Mouse (Mus musculus): Measurements from ENCODE around the gene Vps16. TPM values are rescaled to one million over a fixed set of nuclear protein-coding genes. Genes with fewer than 3 reads are reported as not detected.

Vps16 gene
- polyA plus RNA-seq (2016; fragmentation: Nextera tagmentation; extraction: Ambion mirVana), result 121 and 133 TPM in 2 replicates

GRCm38 (mm10) chr2:130424126-130424853 is at the start of gene Vps16, which contains the start of gene Pced1a:
Gene Vps16 (plus strand): TSS chr2:130424339.
Gene Pced1a (minus strand): TSS chr2:130424701.
- H3K27ac ChIP-seq, result peak within 1 kb of the TSS; percentile 93
- peak within 1 kb of the TSS; percentile 78 for H3K4me2 ChIP-seq
- H3K36me3 ChIP-seq, result peaks cover 28% of the 10 kb centered on the region
- peak within 1 kb of the TSS; percentile 74 for H3K9ac ChIP-seq (replicated peaks)
- peak within 1 kb of the TSS; percentile 86 for H3K4me3 ChIP-seq (replicated peaks)
- no peaks in the 10 kb centered on the region for H3K9me3 ChIP-seq
- peaks cover 14% of the 10 kb centered on the region for H3K4me1 ChIP-seq (replicated peaks)
- ATAC-seq (ENCODE audit: insufficient number of reproducible peaks, insufficient read depth, low FRiP score, low TSS enrichment, low read depth), result peak; percentile 94
- under 1% methylated on average over 58 of the region's 58 CpGs for WGBS
- no peaks in the 10 kb centered on the region for H3K27me3 ChIP-seq

DNA sequence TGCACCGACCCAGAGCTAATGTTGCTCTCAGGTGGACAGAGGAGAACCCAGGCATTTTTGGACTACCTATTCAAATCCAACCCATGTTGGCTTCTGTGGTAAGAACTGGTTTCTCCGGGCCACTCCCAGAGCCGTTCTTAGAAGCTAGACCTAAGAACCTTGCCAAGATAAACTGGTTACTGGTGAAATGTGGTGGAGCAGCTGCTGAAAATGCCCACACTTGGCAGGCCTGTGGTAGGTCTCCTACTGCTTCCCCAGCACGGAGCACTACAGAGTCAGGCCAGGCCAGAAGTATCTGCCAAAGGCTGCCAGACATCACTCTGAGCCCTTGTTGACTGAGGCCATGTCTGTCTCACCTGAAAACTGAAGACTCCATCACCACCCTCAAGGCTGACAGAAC is 49.2 kb upstream of the Vps16 start:
- Histone ChIP-seq H3K4me1 (replicated peaks) (no peaks in the 10 kb centered on the region), H3K4me2 (no peak overlapping the region), H3K9ac (replicated peaks) (no peak overlapping the region), H3K9me3 (no peaks in the 10 kb centered on the region), H3K27ac (no peak overlapping the region), H3K27me3 (peaks cover 4% of the 10 kb centered on the region; the same call in 1 of the 2 replicates), H3K4me3 (replicated peaks) (no peak overlapping the region), H3K36me3 (no peaks in the 10 kb centered on the region)
- ATAC-seq (ENCODE audit: insufficient number of reproducible peaks, insufficient read depth, low FRiP score, low TSS enrichment, low read depth), result no peak
- WGBS, result 81% methylated on average over 4 of the region's 4 CpGs

DNA sequence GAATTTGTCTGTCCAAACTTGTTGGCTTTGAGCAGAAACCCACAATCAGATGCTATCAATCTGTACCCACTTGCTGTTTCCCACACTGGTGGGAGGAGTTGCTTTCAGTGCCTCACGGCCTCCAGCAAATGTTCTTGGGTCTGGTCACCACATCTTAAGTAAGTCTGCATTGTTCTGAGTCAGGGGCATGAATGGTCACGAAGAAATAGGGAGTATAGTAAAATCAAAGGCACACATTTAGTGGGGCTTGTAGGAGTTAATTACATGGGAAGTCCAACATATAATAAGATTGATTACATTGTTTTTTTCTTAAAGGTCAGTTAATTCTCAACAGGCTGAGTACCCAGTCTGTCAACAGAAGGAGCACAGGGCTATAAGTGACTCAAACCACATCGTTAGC is 40.9 kb upstream of the Vps16 start:
- H3K27me3 ChIP-seq, result no peaks in the 10 kb centered on the region
- H3K27ac ChIP-seq, result no peak overlapping the region
- H3K9me3 ChIP-seq, result 0 out of 2 replicates have a peak, but pooled peaks cover 4% of the 10 kb centered on the region
- no peak overlapping the region for H3K9ac ChIP-seq (replicated peaks)
- ATAC-seq (ENCODE audit: insufficient number of reproducible peaks, insufficient read depth, low FRiP score, low TSS enrichment, low read depth), result no peak
- WGBS, result 45% methylated on average over 3 of the region's 3 CpGs
- no peak overlapping the region for H3K4me3 ChIP-seq (replicated peaks)
- no peaks in the 10 kb centered on the region for H3K36me3 ChIP-seq
- no peak overlapping the region for H3K4me2 ChIP-seq
- H3K4me1 ChIP-seq (replicated peaks), result no peaks in the 10 kb centered on the region; the same call in 1 of the 2 replicates

DNA sequence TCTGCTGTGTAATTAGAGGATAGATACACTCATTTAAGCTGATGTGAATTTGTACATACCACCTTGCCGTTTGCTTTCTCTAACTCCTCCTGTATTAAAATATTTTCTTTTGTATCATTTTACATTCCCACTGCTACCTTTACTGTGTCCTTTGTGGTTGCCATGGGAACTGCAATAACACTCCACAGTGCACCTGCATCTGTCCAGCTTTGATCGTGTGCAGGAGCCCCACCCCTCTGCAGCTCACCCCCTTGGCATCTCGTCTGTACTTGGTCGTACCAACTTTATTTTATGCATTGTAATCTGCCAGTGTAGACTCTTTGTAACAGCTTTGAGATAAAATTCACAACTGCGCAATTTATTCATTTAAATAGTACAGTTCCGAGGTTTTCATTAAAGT is 40.2 kb upstream of the Vps16 start:
- Histone ChIP-seq H3K27me3 (no peaks in the 10 kb centered on the region), H3K4me1 (replicated peaks) (no peaks in the 10 kb centered on the region; the same call in 1 of the 2 replicates), H3K4me2 (no peak overlapping the region), H3K36me3 (0 out of 2 replicates have a peak, but pooled peaks cover under 1% of the 10 kb centered on the region), H3K4me3 (replicated peaks) (no peak overlapping the region), H3K9me3 (0 out of 2 replicates have a peak, but pooled peaks cover 4% of the 10 kb centered on the region), H3K27ac (no peak overlapping the region), H3K9ac (replicated peaks) (no peak overlapping the region)
- WGBS, result 74% methylated on average over 6 of the region's 6 CpGs
- no peak for ATAC-seq (ENCODE audit: insufficient number of reproducible peaks, insufficient read depth, low FRiP score, low TSS enrichment, low read depth)

DNA sequence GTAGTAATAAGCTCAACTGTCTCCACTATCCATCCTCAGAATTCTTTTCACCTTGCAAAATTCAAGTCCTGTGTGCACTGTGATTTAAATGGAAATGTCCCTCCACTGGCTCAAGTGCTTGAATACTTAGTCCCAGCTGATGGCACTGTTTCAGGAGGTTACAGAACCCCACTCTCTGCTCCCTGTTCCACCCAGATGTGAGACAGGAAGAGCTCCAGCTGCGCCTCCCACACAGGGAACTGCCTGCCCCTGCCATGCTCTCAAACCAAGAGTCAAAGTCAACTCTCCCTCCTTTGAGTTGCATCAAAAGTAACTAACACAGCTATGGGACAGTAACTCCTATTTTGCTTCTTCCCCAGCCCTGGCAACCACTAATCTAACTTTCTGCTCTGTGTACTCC is 37.9 kb upstream of the Vps16 start:
- Histone ChIP-seq H3K36me3 (peaks cover 16% of the 10 kb centered on the region), H3K4me2 (no peak overlapping the region), H3K4me3 (replicated peaks) (no peak overlapping the region), H3K27ac (no peak overlapping the region), H3K27me3 (no peaks in the 10 kb centered on the region), H3K9me3 (0 out of 2 replicates have a peak, but pooled peaks cover 4% of the 10 kb centered on the region), H3K4me1 (replicated peaks) (no peaks in the 10 kb centered on the region; the same call in 1 of the 2 replicates), H3K9ac (replicated peaks) (no peak overlapping the region)
- no peak for ATAC-seq (ENCODE audit: insufficient number of reproducible peaks, insufficient read depth, low FRiP score, low TSS enrichment, low read depth)
- 62% methylated on average over 1 of the region's 1 CpGs for WGBS

DNA sequence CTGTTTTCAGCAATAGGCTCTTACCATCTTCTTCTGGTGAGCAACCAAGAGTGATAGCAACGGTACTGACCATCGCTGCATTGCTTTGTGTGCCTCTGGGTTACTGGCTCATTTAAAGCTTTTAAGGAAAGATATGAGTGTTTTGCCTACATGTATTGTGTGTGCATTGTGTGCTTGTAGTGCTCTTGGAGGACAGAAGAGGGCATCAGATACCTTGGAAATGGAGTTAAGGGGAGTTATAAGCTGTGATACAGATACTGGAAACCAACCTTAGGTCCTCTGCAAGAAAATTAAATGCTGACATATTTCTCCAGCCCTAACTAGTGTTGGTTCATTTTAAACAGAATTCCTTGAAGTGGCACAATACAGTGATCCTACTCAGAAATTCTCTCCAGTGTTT is 35.3 kb upstream of the Vps16 start:
- 83% methylated on average over 2 of the region's 2 CpGs for WGBS
- Histone ChIP-seq H3K36me3 (peaks cover 41% of the 10 kb centered on the region), H3K4me1 (replicated peaks) (no peaks in the 10 kb centered on the region), H3K4me3 (replicated peaks) (no peak overlapping the region), H3K4me2 (no peak overlapping the region), H3K27me3 (no peaks in the 10 kb centered on the region), H3K9me3 (0 out of 2 replicates have a peak, but pooled peaks cover 4% of the 10 kb centered on the region), H3K27ac (no peak overlapping the region), H3K9ac (replicated peaks) (no peak overlapping the region)
- ATAC-seq (ENCODE audit: insufficient number of reproducible peaks, insufficient read depth, low FRiP score, low TSS enrichment, low read depth), result no peak

DNA sequence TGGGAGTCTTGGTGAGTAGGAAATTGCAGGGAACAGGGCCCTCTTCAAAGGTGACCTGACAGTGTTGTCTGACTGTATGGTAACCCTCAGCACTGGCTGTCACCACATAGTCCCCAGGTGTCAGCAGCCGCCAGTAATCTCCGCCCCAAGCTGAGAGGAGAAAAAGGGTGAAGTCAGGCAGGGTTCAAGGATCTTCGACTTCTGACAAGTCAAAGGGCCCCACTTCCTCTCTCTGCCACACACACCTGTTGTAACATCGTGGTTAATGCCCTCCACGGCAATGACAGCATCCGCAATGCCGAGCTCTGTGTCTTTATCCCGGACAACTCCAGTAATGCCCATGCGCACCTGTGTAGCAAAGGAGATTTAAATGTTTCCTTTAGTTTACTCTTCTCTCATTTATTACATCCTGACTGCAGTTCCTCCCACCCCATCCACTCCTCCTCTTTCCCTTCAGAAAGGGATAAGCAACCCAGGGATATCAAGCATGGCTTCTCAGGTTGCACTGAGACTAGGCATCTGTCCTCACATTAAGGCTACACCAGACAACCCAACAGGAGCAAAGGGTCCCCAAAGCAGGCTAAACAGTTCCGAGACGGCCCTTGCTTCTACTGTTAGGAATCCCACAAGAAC is 33.0 kb upstream of the Vps16 start:
- WGBS, result 84% methylated on average over 11 of the region's 11 CpGs

GRCm38 (mm10) chr2:130392836-130393235 is 31.3 kb upstream of the Vps16 start:
- H3K9ac ChIP-seq (replicated peaks), result no peak overlapping the region
- no peak overlapping the region for H3K27ac ChIP-seq
- no peak overlapping the region for H3K4me3 ChIP-seq (replicated peaks)
- WGBS, result 88% methylated on average over 3 of the region's 3 CpGs
- H3K36me3 ChIP-seq, result peaks cover 65% of the 10 kb centered on the region
- H3K4me2 ChIP-seq, result no peak overlapping the region
- H3K9me3 ChIP-seq, result no peaks in the 10 kb centered on the region
- H3K4me1 ChIP-seq (replicated peaks), result peaks cover 13% of the 10 kb centered on the region
- ATAC-seq (ENCODE audit: insufficient number of reproducible peaks, insufficient read depth, low FRiP score, low TSS enrichment, low read depth), result no peak
- no peaks in the 10 kb centered on the region for H3K27me3 ChIP-seq

More for the DNA sequence above, 33.0 kb upstream of the Vps16 start:
- no peak overlapping the region for H3K27ac ChIP-seq
- H3K36me3 ChIP-seq, result peaks cover 64% of the 10 kb centered on the region
- no peaks in the 10 kb centered on the region for H3K27me3 ChIP-seq
- no peak for ATAC-seq (ENCODE audit: insufficient number of reproducible peaks, insufficient read depth, low FRiP score, low TSS enrichment, low read depth)
- H3K4me1 ChIP-seq (replicated peaks), result peaks cover 1% of the 10 kb centered on the region
- no peaks in the 10 kb centered on the region for H3K9me3 ChIP-seq
- H3K4me3 ChIP-seq (replicated peaks), result no peak overlapping the region
- H3K4me2 ChIP-seq, result no peak overlapping the region
- H3K9ac ChIP-seq (replicated peaks), result no peak overlapping the region

DNA sequence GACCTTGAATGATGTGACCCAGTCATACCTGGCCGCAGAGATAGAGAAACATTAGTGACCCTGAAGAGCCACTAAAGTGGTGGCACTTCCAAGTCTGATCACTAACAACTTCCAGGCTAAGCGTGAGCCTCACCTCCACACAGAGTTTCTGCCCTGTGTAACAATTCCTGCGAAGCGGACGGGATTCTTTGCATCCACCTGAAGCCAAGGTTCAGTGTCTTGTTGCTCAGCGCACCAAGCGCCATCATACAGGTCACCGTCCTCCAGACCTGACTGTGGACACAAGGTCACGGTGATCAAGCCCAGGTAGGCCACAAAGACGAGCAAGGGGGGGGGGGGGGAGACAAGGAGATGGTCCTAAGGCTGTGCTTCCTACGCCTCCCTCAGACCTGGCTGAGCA is 28.4 kb upstream of the Vps16 start:
- Histone ChIP-seq H3K4me2 (0 out of 2 replicates have a peak overlapping the region, but pooled peaks have one; percentile 82), H3K4me1 (replicated peaks) (peaks cover 22% of the 10 kb centered on the region), H3K36me3 (peaks cover 53% of the 10 kb centered on the region), H3K4me3 (replicated peaks) (0 out of 2 replicates have a peak overlapping the region, but pooled peaks have one; percentile 72), H3K9me3 (no peaks in the 10 kb centered on the region), H3K9ac (replicated peaks) (no peak overlapping the region), H3K27ac (no peak overlapping the region), H3K27me3 (no peaks in the 10 kb centered on the region)
- ATAC-seq (ENCODE audit: insufficient number of reproducible peaks, insufficient read depth, low FRiP score, low TSS enrichment, low read depth), result no peak
- WGBS, result 90% methylated on average over 11 of the region's 11 CpGs

DNA sequence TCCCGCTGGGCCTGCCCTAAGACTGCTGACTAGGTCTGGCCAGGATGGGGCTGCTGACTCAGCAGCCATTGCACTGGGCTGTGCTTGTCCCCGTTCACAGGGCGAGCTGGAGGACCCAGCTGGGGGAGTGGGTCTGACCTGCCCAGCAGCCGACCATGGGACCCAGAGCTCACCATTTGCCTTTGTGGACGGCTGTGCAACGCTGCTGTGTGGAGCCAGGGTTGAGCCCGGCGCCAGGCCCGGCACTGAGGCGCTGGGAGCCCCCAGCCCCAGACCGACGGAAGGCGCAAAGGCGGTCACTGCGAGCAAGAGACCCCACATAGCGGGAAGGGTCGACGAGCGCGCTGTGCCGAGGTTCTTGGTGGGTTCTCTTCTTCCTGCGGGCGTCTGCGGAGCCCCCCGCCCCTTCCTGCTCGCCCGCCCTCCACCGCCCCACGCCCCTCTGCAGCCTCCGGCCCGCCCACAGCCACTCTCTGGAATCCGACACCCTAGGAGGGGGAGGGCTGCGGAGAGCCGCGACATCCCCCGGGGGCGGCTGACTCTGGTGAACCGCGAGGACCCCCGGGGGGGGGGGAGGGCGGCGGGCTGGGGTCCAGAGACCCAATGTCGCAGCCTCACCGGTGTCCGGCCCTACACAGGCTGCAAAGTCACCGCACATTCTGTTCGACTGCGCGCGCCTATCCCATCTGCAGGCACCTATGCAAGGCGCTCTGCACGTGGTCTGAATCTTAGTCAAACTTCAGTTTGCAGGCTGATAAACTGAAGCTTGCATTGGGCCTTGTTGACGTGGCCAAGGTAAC is 26.8 kb upstream of the Vps16 start, which contains the start of gene Cpxm1:
Cpxm1 (minus strand) TSS at position 389 of the 800 bp plus-strand sequence.
- Histone ChIP-seq H3K9me3 (no peaks in the 10 kb centered on the region), H3K27ac (peak within 1 kb of the TSS; percentile 89), H3K27me3 (no peaks in the 10 kb centered on the region), H3K4me3 (replicated peaks) (peak within 1 kb of the TSS; percentile 72), H3K9ac (replicated peaks) (peak within 1 kb of the TSS; percentile 91), H3K36me3 (peaks cover 38% of the 10 kb centered on the region), H3K4me1 (replicated peaks) (peaks cover 27% of the 10 kb centered on the region), H3K4me2 (peak within 1 kb of the TSS; percentile 82)
- peak; percentile 91 for ATAC-seq (ENCODE audit: insufficient number of reproducible peaks, insufficient read depth, low FRiP score, low TSS enrichment, low read depth)
- WGBS, result under 1% methylated on average over 49 of the region's 53 CpGs
